Mouse (Mus musculus): Measurements from ENCODE around the gene Hist2h2ab.

- TF ChIP-seq CTCF (conservative IDR thresholded peaks at IDR 0.05; ENCODE audit: insufficient read depth, insufficient read length, low read depth, low read length) (no peak), POLR2A (IDR thresholded peaks at IDR 0.05; ENCODE audit: low read depth, low read length) (no peak)
Measured at GRCm38 (mm10) chr3:96219661-96220130, at the start of gene Hist2h2ab, which contains the start of gene Bola1.
